Mouse (Mus musculus) C2C12 (cell line): ENCODE measurements around the gene Hes7.

Experiments
- CEBPB ChIP-seq: IDR thresholded peaks from one replicate; pipeline ENCODE4 v1.6.1; 2011; ENCODE audit warnings: low read depth, mild to moderate bottlenecking, control low read depth, moderate library complexity
- CTCF ChIP-seq: IDR thresholded peaks from one replicate; pipeline ENCODE4 v1.5.1; 2011; ENCODE audit not compliant: control insufficient read depth, insufficient read depth, insufficient read length
- FOSL1 ChIP-seq: IDR thresholded peaks from one replicate; pipeline ENCODE4 v1.8.0; 2011; ENCODE audit warnings: mild to moderate bottlenecking, low read length; ENCODE audit not compliant: poor library complexity, insufficient read depth, severe bottlenecking
- USF1 ChIP-seq: IDR thresholded peaks from one replicate; pipeline ENCODE4 v1.6.1; 2011; ENCODE audit warnings: low read depth, mild to moderate bottlenecking, control low read depth, moderate library complexity

DNA sequence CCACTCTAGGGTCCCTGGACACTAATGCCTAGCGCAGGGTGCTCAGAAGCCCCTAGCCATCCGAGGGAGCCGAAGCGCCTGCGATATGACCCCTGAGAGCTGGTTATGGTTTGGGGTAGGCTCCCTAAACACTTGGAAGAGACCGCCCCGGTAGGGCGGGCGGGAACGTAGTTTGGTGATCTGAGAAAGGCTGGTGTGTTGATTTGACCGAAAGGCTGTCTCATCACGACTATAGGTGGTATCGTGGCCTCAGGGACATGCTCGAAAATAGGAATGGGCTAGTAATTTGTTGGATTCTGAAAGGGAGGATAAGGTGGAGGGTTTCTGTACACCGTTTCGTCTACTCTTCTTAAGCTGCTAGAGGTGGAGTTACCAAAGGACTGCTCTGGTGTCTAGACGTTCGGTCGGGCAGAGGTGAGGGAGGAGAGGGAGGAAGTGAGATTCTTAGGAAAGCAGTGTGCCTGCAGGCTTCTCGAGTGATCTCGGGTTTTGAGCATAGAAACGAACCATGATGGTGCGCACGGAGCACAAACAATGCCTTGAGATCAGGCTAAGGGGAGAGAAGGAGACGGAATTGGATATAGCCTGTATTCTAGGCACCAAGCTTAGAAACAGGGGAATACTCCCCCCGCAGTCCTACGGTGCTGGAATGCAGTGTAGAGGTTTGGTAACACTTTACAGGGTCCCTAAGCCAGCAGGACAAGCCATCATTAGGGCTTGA, 24.5 kb upstream of the Hes7 start:
- TF ChIP-seq CTCF (no peak), CEBPB (no peak), USF1 (no peak), FOSL1 (no peak)
